Mouse (Mus musculus) T-cell, adult 66 days (primary cell): ENCODE measurements around the gene Cep57. TPM values are rescaled to one million over a fixed set of nuclear protein-coding genes. Genes with fewer than 3 reads are reported as not detected.

Experiments
- total RNA-seq, 2 experiments: library from RNA; stranded (reverse); gene quantifications; 3 replicates in 1 of 2; 4 replicates in 1 of 2; pipeline ENCODE4 v1.2.4; 2023

Gene Cep57
- 10 to 100 TPM; 76.0 to 79.3 TPM for total RNA-seq

DNA sequence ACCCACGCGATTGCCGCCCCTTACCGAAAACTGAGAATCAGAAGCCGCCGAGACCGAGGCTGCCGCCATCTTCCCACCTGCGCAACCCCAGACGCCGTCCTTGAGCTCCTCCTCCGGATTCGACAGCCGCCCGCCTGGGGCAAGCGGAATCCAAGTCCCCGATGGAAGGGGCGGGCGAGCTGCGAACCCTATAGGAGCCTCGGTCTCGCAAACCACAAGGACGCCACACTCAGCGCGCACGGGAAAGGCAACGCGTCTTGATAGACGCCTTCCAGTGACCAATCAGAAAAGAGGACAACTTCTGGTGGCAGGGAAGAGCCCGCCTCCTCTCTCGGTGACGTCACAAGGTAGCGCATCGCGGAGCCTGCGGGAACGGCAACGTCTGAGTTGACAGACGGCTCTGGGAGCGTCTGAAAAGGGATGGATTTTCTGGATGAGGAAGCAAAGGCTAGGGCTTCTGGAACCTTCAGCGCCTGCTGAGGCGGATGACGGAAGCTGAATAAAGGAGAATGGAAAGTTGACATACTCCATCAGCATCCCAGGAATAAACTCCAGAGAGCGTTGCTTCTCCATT, at the start of gene Cep57:
TSS of gene Cep57 (minus strand) at position 276 of the 574 bp plus-strand sequence.

GRCm38 (mm10) chr9:13827406-13828086, 639 bp upstream of the Cep57 start, which contains the start of gene Fam76b:
TSS of gene Fam76b (plus strand) at chr9:13827716.

Other genes with a start within 250 kb of the Cep57 start
- gene Mtmr2, start 78.7 kb downstream of the Cep57 start, total RNA-seq, result 10 to 100 TPM; 48.0 to 49.2 TPM
- gene Fam76b, start 609 bp upstream of the Cep57 start, total RNA-seq, result 10 to 100 TPM; 60.9 to 65.6 TPM